Mouse (Mus musculus): Measurements from ENCODE around the gene Zfp879. TPM values are rescaled to one million over a fixed set of nuclear protein-coding genes. Genes with fewer than 3 reads are reported as not detected.

The Zfp879 gene
- total RNA-seq (2023): not detected in 4 replicates

GRCm38 (mm10) chr11:50841023-50841735, at the start of gene Zfp879:
Zfp879 (minus strand) TSS chr11:50841552.

GRCm38 (mm10) chr11:50887390-50888128, 46.2 kb upstream of the Zfp879 start, which contains the start of gene Zfp454:
Zfp454 (minus strand) TSS chr11:50887651.

GRCm38 (mm10) chr11:50850177-50850735, 8.9 kb upstream of the Zfp879 start, which contains the start of gene Grm6:
Grm6 (plus strand) TSS chr11:50850685.

GRCm38 (mm10) chr11:50827010-50827953, 14.1 kb downstream of the Zfp879 start, which contains the start of gene Zfp354c:
Zfp354c (minus strand) TSS chr11:50827724.

Other genes starting within 250 kb of the Zfp879 start
- gene Adamts2, start 239.5 kb downstream of the Zfp879 start, total RNA-seq (2023): not detected in 4 replicates
- 4.7 to 8.7 TPM (median 7.0 TPM) in 4 replicates for gene Zfp354c, start 13.8 kb downstream of the Zfp879 start, total RNA-seq (2023)
- 29.7 to 33.0 TPM (median 31.8 TPM) in 4 replicates for gene Grm6, start 9.1 kb upstream of the Zfp879 start, total RNA-seq (2023)
- gene Zfp454, start 46.1 kb upstream of the Zfp879 start, total RNA-seq (2023): 0.30 to 0.53 TPM (median 0.44 TPM) in 4 replicates
- gene Zfp2, start 74.6 kb upstream of the Zfp879 start, total RNA-seq (2023): 2.1 to 3.1 TPM (median 2.9 TPM) in 4 replicates
- 0.32 to 0.63 TPM (median 0.43 TPM) in 3 of 4 replicates, not detected in the other for gene Zfp354b, start 90.1 kb upstream of the Zfp879 start, total RNA-seq (2023)
- not detected in 4 replicates for gene 4933414I15Rik, start 102.2 kb upstream of the Zfp879 start, total RNA-seq (2023)
- gene Prop1, start 112.2 kb upstream of the Zfp879 start, total RNA-seq (2023): not detected in 4 replicates
- not detected in 4 replicates for gene Olfr1378, start 125.0 kb upstream of the Zfp879 start, total RNA-seq (2023)
- gene Olfr1377, start 140.4 kb upstream of the Zfp879 start, total RNA-seq (2023): not detected in 4 replicates
- gene Olfr51, start 162.0 kb upstream of the Zfp879 start, total RNA-seq (2023): not detected in 4 replicates
- gene Olfr54, start 172.7 kb upstream of the Zfp879 start, total RNA-seq (2023): not detected in 4 replicates
- gene Olfr1375, start 206.6 kb upstream of the Zfp879 start, total RNA-seq (2023): not detected in 4 replicates
- gene Zfp354a, start 217.7 kb upstream of the Zfp879 start, total RNA-seq (2023): not detected in 4 replicates

Data from B cell, adult 62 days (primary cell).